Mouse (Mus musculus): ENCODE measurements around the gene Hist2h2be. TPM values are rescaled to one million over a fixed set of nuclear protein-coding genes. Genes with fewer than 3 reads are reported as not detected.
A peak's percentile ranks its signal among the peaks of the same experiment; 100 is the strongest.

Hist2h2be gene
- polyA plus RNA-seq, 1 experiment from 2014 or later, result 3.4 TPM

GRCm38 (mm10) chr3:96247356-96248140, 26.6 kb downstream of the Hist2h2be start:
- H3K27me3 ChIP-seq (ENCODE audit: control insufficient read depth, insufficient read depth, low read length), result no peaks in the 10 kb centered on the region
- H3K4me2 ChIP-seq (replicated peaks; ENCODE audit: low read depth), result peak overlapping the region; percentile 41
- no peaks in the 10 kb centered on the region for H3K36me3 ChIP-seq (ENCODE audit: control insufficient read depth, insufficient read depth, low read length)
- peak overlapping the region; percentile 23 for H3K4me3 ChIP-seq (ENCODE audit: low read depth, low read length)
- no peaks in the 10 kb centered on the region for H3K9me3 ChIP-seq (ENCODE audit: control insufficient read depth, low read length)
- no peak for ATAC-seq (ENCODE audit: low FRiP score, low TSS enrichment)
- TF ChIP-seq EP300 (optimal IDR thresholded peaks at IDR 0.05) (no peak), CTCF (IDR thresholded peaks at IDR 0.05; ENCODE audit: low read depth) (no peak)
- H3K9ac ChIP-seq (ENCODE audit: low read length), result peak overlapping the region; percentile 45; the same call in 1 of the 2 replicates
- no peak for DNase-seq (ENCODE audit: low spot score)
- WGBS, result 10% methylated on average over 11 of the region's 11 CpGs
- no peak overlapping the region for H3K27ac ChIP-seq (replicated peaks)
- 0 out of 2 replicates have a peak, but pooled peaks cover 3% of the 10 kb centered on the region for H3K4me1 ChIP-seq (replicated peaks; ENCODE audit: control insufficient read depth, insufficient read depth)

GRCm38 (mm10) chr3:96248141-96249033, 27.5 kb downstream of the Hist2h2be start:
- DNase-seq (ENCODE audit: low spot score) (no peak), ATAC-seq (ENCODE audit: low FRiP score, low TSS enrichment) (no peak)
- Histone ChIP-seq H3K4me2 (replicated peaks; ENCODE audit: low read depth) (peak overlapping the region; percentile 41), H3K36me3 (ENCODE audit: control insufficient read depth, insufficient read depth, low read length) (no peaks in the 10 kb centered on the region), H3K27ac (replicated peaks) (no peak overlapping the region), H3K27me3 (ENCODE audit: control insufficient read depth, insufficient read depth, low read length) (no peaks in the 10 kb centered on the region), H3K9me3 (ENCODE audit: control insufficient read depth, low read length) (no peaks in the 10 kb centered on the region), H3K9ac (ENCODE audit: low read length) (no peak overlapping the region), H3K4me1 (replicated peaks; ENCODE audit: control insufficient read depth, insufficient read depth) (0 out of 2 replicates have a peak, but pooled peaks cover 3% of the 10 kb centered on the region), H3K4me3 (ENCODE audit: low read depth, low read length) (no peak overlapping the region)
- WGBS, result 33% methylated on average over 6 of the region's 6 CpGs
- TF ChIP-seq EP300 (optimal IDR thresholded peaks at IDR 0.05) (no peak), CTCF (IDR thresholded peaks at IDR 0.05; ENCODE audit: low read depth) (no peak)

GRCm38 (mm10) chr3:96249034-96249345, 28.1 kb downstream of the Hist2h2be start:
- DNase-seq (ENCODE audit: low spot score), result no peak
- ATAC-seq (ENCODE audit: low FRiP score, low TSS enrichment), result no peak
- WGBS, result 39% methylated on average over 4 of the region's 4 CpGs
- Histone ChIP-seq H3K4me3 (ENCODE audit: low read depth, low read length) (no peak overlapping the region), H3K36me3 (ENCODE audit: control insufficient read depth, insufficient read depth, low read length) (no peaks in the 10 kb centered on the region), H3K4me1 (replicated peaks; ENCODE audit: control insufficient read depth, insufficient read depth) (0 out of 2 replicates have a peak, but pooled peaks cover 2% of the 10 kb centered on the region), H3K9ac (ENCODE audit: low read length) (no peak overlapping the region), H3K4me2 (replicated peaks; ENCODE audit: low read depth) (peak overlapping the region; percentile 15; the same call in 1 of the 2 replicates), H3K27ac (replicated peaks) (no peak overlapping the region), H3K27me3 (ENCODE audit: control insufficient read depth, insufficient read depth, low read length) (no peaks in the 10 kb centered on the region), H3K9me3 (ENCODE audit: control insufficient read depth, low read length) (no peaks in the 10 kb centered on the region)
- no peak for TF ChIP-seq CTCF (IDR thresholded peaks at IDR 0.05; ENCODE audit: low read depth)
- no peak for TF ChIP-seq EP300 (optimal IDR thresholded peaks at IDR 0.05)

- H3K9ac ChIP-seq (ENCODE audit: low read length), result no peak overlapping the region
- H3K36me3 ChIP-seq (ENCODE audit: control insufficient read depth, insufficient read depth, low read length), result no peaks in the 10 kb centered on the region
- H3K4me3 ChIP-seq (ENCODE audit: low read depth, low read length), result no peak overlapping the region
- TF ChIP-seq CTCF (IDR thresholded peaks at IDR 0.05; ENCODE audit: low read depth), result no peak
- no peak for TF ChIP-seq EP300 (optimal IDR thresholded peaks at IDR 0.05)
- no peaks in the 10 kb centered on the region for H3K9me3 ChIP-seq (ENCODE audit: control insufficient read depth, low read length)
- no peak overlapping the region for H3K27ac ChIP-seq (replicated peaks)
- no peak overlapping the region for H3K4me2 ChIP-seq (replicated peaks; ENCODE audit: low read depth)
- DNase-seq (ENCODE audit: low spot score), result no peak
- WGBS, result 81% methylated on average over 3 of the region's 3 CpGs
- H3K27me3 ChIP-seq (ENCODE audit: control insufficient read depth, insufficient read depth, low read length), result no peaks in the 10 kb centered on the region
- H3K4me1 ChIP-seq (replicated peaks; ENCODE audit: control insufficient read depth, insufficient read depth), result no peaks in the 10 kb centered on the region
- ATAC-seq (ENCODE audit: low FRiP score, low TSS enrichment), result no peak
Observed at GRCm38 (mm10) chr3:96250890-96251289, 30.0 kb downstream of the Hist2h2be start.

GRCm38 (mm10) chr3:96251787-96252186, 30.9 kb downstream of the Hist2h2be start:
- no peak for TF ChIP-seq EP300 (optimal IDR thresholded peaks at IDR 0.05)
- TF ChIP-seq CTCF (IDR thresholded peaks at IDR 0.05; ENCODE audit: low read depth), result no peak

More at GRCm38 (mm10) chr3:96251787-96252186, 30.9 kb downstream of the Hist2h2be start:
- ATAC-seq (ENCODE audit: low FRiP score, low TSS enrichment) (no peak), DNase-seq (ENCODE audit: low spot score) (no peak)
- Histone ChIP-seq H3K9me3 (ENCODE audit: control insufficient read depth, low read length) (no peaks in the 10 kb centered on the region), H3K36me3 (ENCODE audit: control insufficient read depth, insufficient read depth, low read length) (no peaks in the 10 kb centered on the region), H3K4me2 (replicated peaks; ENCODE audit: low read depth) (no peak overlapping the region), H3K27me3 (ENCODE audit: control insufficient read depth, insufficient read depth, low read length) (no peaks in the 10 kb centered on the region), H3K4me1 (replicated peaks; ENCODE audit: control insufficient read depth, insufficient read depth) (no peaks in the 10 kb centered on the region; the same call in 1 of the 2 replicates), H3K27ac (replicated peaks) (no peak overlapping the region), H3K4me3 (ENCODE audit: low read depth, low read length) (no peak overlapping the region), H3K9ac (ENCODE audit: low read length) (no peak overlapping the region)
- 88% methylated on average over 3 of the region's 3 CpGs for WGBS
